Mouse (Mus musculus) adrenal gland, postnatal 14 days (tissue): ENCODE measurements at regions not wholly inside any gene's neighbourhood (a gene's known extent, or its start where the extent isn't known, plus 50 kb on each side); places are given as distances from the start of the nearest gene placed in this dataset.

Experiments
- DNase-seq: peaks from one replicate; pipeline ENCODE4 v3.0.0; 2021; ENCODE audit warnings: mixed read lengths

DNA sequence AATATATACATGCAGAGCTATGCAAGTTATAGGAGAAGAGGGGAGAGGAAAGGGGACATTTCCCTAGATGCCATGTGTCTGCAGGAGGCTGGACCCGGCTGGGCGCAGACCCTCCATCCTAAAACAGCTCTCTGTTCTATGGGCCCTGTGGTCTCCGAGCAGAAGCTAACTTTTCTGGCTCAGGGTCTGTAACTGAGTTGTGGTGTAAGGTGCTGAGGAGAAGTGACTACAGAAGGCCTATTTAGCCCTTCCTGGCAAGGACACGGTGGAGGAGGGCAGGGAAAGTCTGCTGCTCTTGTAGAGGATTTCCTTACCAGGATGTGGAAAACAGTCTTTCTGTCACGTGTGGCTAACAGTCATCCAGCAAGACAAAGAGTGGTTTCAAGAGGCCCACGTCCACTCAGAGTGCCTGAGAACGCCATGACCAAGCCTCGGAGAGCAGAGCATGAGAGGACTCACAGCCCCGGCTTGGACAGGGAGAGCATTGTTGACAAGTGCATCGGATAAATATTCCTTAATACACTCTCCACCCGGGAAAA is 216.2 kb downstream of the Setd4 start:
- DNase-seq, result no peak

DNA sequence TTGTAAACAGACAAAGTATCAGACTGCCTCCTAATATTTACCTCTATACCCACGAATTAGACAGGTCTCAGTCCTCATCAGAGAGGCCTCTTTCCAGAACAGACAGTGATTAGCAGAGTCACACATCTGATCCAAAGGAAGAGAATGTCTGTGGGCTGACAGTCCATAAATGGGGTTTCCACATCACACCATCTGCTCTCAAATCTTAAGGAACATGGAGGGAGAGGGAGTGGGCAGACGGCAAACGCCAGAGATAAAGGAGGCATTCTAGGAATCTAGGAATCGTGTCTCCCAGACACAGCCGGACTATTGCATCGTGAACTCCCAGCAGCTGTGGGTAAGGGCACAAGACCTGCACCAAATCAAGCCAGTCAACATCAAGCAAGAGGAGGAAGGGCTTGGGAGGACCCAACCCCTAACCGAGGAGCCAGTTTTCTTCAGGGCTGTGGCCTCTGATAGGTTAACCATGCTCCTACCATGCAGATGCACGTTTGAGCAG is 219.8 kb downstream of the Setd4 start:
- no peak for DNase-seq

DNA sequence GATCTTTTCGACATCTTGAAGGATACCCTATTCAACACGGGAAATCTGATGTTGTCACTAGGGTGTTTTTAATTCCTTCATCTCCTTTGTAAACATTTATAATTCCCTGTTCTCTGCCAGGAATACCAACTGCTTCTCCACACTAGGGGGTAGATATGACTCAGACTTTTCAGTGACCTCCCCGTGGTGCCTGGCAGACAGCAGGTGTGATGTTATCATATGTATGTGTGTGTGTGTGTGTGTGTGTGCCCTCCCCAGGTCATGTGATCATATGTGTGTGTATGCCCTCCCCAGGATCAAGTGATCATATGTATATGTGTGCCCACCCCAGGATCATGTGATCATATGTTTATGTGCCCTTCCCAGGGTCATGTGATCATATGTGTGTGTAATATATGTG is 220.9 kb downstream of the Setd4 start:
- no peak for DNase-seq

DNA sequence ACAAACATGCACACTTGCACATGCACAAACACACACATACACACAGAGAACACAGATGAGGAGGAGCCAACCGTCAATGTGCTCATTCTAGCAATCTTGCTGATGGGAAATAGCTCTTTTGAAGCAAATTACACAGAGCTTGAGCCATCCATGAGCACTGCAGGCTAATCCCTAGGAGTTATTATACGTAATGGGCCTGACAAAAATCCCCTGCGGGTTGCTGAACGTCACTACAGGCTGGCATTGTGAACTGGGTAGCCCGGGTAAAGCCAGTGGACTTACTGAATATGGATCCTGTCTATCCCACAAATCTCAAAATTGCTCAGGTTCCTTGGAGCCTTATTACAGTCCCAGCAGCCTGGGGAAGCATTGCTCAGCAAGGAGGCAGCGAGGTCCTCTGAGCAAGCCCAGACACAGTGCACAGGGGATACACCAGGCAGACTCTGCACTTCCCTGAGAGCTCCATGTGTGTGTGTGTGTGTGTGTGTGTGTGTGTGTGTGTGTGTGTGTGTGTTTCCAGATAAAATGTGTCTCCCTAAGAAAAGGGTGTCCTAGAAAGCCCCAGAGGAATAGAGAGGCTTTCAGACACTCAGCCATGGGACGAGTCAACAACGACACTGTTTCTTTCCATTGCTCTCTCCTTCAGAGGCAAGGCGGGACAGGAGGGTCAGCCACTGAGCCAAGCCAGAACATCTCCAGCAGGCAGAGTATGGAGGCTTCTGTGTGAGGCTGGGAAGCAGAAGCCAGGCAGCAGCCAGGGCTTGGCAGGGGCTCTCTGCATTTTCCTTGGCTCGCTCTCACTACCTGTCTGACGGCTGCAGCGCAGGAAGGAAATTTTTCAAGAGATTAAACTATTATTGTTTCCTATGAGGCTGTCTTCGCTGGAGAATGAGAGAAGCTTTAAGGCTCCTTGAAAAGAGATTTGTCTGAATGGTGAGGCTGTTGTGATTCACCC is 222.9 kb downstream of the Setd4 start:
- no peak for DNase-seq

DNA sequence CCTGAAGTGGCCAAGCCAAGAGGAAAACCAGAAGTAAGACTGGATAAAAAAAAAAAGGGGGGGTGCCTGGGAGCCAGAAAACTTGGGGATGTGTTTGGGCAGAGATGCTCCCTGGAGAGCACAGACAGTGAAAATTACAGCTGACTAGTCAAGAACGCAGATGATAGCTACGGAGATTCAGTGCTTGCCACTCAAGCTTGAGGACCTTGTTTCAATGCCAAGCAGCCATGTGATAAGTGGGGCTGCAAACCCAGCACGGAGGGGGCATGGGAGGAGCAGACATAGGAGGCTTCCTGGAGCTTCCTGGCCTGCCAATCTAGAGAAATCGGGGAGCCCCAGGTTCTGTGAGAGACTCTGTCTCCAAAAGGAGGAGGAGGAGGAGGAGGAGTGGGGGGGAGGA is 223.7 kb downstream of the Setd4 start:
- DNase-seq, result no peak

DNA sequence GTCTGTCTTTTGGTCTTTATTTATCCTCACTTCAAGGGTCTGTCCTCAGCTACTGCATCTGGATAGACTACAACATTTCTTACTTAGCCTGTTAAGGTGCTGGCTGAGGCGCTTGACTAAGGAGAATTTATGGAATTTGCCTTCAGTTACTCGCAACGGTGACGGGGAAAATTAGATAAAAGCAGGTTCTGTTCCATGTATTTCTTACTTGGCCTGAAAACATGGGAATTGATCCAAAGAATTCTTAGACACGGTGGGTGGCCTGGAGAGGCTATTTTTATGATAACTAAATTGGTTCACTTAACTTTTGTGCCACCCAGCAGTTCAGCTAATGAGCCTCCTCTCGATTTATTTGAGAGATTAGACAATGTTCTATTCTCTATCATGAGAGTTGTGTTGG is 224.3 kb downstream of the Setd4 start:
- no peak for DNase-seq

DNA sequence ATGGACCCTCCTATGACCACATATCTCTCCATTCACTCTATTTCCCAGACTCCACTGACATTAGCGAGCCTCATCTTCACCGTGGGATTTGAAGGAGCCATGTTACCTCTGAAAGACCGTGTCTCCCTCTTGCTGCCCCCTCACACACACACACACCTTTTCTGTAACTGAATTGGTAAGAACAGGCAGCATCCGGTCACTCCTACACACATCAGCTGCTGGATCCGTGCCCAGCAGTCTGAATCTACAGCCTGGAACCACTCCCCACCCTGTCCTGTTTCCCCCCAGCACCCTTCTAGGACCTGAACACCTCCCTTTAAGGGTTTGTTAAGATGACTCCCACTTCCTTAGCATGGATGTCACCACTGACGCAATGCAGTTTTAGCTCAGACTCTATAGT is 229.2 kb downstream of the Setd4 start:
- peak; percentile 10 for DNase-seq

DNA sequence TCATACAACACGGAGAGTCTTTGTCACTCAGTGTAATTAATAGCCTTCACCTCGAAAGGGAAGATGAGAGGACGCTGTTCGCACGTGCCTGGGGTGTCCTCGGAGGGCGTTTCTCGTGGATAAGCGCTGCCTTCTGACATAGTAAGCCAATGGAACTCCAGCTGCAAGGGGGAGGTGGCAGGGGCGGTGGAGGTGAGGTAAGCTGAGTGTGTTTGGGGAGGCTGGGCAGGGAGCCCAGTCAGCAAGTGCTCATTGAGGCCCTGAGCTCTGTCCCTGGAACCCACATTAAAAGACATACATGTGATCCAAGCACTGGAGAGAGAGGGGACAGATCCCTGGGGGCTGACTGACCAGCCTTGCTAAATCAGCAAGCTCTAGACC is 234.1 kb downstream of the Setd4 start:
- no peak for DNase-seq

DNA sequence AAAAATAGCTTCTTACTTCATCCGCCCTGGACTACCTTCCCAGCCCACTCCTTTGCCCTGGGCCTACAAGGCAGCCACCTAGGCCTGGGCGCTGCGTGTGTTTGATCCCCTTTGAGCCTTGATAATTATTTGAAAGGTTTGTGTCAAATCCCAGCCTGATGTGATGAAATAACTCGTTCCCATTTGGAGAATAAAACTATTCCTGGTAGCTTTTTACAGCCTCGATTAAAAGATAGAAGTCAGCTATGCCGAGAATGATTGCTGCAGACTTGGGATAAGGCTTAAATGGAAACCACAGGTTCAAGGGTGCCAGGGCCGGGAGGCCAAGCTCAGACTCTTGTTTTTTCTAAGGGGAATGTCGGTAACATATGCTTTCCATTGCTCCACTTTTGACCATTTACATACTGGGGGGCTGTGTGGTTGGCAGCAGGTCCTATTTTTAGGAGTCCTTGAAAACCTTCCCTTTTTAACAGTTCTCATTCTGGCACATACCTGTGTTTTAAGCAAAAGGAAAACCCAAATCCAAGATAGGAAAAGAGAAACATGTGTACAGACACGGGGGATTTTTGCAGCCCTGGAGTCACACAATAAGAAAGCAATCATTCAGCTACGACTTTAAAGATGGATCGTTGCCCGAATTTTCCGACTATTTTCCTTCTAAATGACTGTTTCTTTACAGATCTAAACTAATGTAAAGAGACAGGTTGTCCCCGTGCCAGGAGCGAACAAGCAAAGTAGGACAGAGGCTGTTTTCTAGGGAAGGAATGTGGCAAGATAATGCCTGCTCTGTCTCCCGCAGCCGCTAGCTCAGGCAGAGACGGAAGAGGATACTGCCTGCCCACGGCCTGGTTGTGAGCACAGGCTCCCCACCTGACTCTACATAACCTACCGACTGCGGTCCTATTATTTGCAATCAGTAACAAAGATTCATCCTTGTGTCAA is 234.8 kb downstream of the Setd4 start:
- DNase-seq, result no peak

DNA sequence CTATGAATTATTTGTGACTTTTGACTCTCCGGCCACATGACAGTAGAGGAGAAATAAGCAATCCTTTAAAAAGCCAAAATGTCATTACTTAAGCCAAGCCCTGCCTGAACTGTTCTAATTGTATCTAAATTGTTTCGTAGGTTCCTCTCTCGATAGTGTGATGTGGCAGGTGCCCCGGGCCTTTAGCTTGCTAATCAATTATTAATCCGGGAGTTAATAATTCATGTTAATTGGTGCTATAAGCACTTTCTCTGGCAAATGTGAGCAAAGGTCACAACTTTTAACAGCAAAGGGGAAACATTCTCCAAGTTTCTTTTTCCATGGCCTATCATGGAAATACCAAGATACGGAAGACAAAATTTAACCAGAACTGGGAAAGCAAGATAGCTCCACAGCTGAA is 235.9 kb downstream of the Setd4 start:
- DNase-seq, result no peak

DNA sequence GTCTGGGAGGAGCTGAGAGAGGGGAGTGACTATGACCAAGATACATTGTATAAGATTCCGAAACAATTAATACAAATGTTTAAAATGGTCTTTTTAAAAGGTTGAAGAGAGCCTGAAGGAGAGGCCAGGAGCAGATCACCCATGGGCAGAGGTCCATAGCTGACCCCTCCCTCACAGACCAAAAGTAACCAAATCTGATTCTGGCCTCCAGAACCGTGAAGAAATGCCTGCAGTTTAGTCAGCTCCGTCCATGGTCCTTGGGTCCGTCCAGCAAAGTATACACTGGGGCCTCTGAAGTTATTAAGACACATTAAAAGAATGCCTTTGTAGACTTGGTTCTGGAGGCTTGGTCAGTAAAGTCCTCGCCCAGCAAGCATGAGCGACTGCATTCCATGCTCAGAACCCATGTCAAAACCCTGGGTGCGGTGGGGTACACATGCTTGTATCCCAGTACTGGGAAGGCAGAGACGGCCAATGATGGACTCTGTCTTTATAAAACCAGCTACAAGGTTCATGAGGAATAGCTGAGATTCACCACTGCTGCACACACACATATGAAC is 236.5 kb downstream of the Setd4 start:
- DNase-seq, result no peak

DNA sequence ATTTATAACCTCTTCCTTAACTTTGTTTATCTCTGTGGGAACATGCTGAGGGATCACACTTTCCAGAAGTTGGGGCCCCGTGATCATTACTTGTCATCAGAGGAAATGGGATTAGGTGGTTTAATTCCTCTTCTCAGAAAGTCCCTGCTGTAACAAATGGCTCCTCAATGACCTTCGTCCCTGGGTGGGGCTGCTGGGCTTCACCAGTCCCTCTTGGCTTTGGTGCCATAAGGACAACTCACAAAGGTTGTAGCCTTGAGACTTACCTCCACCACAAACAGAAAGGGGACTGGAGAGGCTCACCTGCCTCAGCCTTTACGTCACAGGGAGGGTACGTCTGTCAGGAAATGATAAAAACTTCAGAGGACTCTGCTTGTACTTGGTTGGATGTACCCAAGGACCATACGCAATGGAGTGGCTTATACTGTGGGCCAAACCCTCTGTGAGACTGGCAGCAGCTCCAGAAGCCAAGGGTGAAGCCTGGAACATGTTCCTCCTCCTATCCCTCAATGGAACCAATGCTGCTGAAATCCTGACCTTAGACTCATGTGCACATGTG is 237.4 kb downstream of the Setd4 start:
- no peak for DNase-seq

DNA sequence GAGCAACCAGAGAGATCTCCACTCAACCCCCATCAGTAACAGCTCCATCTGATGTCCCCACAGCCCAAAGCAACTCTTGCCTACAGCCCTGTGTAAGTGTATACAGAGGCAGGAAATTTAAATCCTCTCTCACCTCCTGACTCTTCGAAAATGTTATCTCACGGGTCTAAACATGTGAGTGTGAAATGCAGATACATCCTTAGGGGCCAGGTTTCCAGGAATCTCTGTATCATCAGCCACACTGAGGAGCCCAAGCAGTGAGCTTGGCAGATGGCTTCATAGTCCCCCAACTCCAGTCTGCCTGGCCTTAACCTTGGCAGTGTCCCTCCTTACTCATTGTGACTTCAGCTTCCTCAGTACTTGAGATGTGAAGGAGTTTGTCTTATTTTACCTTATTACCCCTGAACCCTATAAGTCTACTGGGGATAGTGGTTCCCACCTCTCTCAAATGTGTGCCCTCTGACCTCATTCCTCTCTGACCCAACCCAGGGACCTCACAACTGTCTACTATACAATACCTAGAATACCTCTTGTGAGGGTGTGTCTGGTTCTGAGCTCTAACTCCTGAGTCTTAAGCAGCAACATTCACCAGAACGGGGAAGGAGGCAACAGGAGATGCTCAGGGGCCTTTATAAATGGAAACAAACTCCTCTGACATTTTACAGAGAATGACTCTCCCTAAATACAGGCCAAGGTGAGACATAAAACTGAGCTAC is 238.5 kb downstream of the Setd4 start:
- no peak for DNase-seq

DNA sequence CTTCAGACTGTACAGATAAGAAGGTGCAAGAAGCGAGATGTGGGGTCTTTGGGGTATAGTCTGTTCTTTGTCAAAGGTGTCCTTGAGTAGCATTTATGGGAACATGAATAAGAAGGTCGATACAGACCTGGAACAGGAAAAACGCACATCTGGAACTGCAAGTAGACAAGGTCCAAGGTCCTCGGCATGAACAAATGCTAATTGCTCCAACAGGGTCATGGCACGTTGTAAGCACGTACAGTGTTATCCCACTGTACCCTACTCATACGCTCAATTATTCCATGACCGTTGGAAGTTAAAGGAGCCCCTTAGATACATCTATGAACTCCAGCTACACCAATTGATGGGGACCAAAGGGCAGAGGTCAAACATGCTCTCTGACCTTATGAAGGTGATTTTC is 244.1 kb downstream of the Setd4 start:
- no peak for DNase-seq

DNA sequence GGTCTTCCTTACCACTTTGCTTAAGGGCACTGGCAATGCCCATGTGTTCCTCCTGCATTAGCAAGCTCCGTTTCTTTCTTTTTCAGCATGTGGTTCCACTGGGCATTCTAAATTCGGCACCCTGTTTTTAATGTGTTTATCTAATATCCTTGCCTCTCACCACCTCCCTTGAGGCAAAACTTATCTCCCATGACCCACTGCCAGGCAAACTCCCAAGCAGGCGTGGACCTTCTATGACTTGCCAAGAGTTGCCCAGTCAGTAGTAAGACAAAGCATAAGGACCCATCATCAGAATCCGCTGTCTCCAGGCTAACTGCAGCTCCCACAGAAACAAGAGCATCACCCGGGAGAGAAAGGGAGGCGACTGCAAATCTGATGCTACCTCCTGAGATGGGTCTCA is 245.2 kb downstream of the Setd4 start:
- DNase-seq, result no peak

DNA sequence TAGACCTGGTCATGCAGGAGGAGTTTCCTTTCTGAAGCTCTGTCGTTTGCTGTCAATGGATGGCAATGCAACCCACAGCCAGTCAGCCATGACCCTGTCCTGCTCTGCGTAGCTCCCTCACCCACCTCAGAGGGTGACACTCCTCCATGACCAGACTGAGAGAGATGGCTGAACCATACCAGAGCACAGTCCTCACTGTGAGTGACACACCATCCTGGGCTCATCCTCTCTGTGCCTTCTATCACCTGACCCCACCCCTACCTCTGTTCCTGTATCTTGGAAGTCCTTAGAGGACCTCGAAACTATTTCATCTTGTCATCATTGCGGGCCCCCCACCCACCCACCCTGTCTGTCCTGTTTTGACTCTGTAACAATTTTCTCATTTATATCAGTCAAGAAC is 245.7 kb downstream of the Setd4 start:
- no peak for DNase-seq

DNA sequence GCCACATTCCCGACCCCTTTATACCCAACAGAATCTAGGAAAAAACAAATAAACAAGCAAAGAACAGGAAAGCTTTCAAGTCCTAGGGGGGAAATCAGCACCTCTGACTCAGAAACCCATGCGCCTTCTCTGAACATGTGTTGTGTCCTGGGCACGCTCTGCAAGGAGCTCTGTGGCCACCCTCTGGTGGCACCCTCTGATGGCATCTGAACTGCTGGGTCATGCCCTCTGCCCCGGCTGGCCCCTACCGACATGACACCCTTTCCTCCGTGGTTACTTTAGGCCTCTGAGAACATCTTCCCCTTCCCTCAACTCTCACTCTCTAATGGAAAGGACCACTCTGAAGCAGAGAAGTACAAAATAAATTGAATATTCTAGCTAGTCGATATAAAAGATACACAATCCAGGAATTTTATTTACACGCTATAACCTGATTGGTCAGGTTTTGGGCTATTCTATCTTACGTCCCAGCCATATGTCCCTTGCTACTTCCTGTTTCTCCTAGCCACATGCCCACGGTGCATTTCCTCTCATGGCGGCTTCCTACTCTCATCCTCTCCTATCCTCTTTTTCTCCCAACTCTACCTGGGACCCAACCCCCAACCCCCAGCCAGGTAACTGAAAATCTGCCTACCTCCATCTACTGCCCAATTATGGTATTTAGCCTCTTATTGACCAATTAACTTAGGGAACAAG is 248.5 kb downstream of the Setd4 start:
- no peak for DNase-seq

DNA sequence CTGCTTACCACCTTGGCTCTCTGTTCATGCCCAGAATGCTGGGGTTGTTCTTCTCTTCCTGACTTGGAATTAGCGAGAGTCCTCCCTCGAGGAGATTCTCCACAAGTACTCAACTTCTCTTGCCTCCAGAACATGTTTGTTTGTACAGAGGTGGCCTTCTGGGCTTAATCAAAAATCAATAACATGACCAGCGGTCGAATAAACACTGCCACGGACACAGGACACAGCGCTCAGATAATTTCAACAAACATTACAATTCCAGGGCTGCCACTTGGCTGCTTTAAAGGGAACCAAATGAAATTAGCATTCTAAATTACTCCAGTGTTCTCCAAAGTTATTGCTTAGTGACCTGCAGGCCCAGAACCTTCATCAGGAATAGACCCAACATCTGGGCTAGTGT is 249.9 kb downstream of the Setd4 start:
- DNase-seq, result no peak

DNA sequence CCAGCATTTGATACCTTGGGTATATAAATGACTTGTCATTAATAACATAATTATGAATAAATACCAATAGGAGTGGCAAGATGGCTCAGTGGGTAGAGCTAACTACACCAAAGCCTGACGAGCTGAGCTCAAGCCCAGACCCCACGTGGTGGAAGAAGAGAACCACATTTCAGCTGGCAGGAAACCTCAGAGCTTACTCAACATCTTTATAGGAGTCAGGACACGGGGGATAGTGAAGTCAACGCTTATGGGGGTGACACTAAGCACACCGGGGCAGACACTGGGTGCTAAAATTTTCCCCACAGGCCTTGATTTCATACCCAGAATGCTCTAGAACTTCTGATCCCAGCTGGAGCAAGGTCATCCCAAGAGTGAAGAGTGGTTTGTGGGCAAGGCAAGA is 259.3 kb downstream of the Setd4 start:
- DNase-seq, result no peak

DNA sequence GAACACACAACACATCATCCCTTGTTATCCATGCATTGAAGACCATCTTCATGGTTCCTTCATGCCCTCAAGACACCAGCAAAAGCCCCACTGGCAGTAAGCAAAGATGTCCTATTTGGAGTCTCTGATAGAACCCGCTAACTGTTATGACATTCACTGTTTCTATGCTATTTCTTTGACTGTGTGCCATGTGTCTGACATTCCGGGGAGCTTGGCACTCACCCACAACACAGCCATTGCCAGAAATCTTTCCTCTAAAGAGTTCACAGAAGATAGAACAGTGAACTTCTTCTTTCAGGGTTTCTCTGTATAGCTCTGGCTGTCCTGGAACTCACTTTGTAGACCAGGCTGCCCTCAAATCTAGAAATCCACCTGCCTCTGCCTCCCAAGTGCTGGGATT is 261.2 kb downstream of the Setd4 start:
- DNase-seq, result peak; percentile 52

DNA sequence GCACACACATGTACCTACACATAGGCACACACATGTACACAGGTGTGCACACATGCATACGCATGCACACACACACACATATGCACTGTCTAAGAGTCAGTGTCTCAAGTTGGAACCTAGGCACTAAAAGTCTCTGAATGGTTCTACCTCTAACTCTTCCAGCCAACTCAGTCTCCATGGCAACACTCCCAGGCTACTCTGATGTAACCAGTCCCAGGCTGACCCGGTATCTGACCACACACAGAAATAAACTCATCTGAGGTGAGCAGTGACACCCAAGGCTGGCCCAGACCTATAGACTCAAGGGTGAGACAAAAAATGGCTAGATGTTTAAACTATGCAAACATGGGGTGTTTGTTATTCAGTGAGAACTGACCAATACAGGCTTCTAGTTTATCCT is 262.1 kb downstream of the Setd4 start:
- DNase-seq, result peak; percentile 45
